Mouse (Mus musculus): Measurements from ENCODE around the gene Bsn.

Bsn gene

GRCm38 (mm10) chr9:108131502-108131901 lies 58.7 kb downstream of the Bsn start:
- in situ Hi-C loops (cut with MboI; ENCODE audit: unreplicated experiment in 2 of 2) = loop anchor here in 1 of 2 experiments (5.0 to 10.0 kb wide), 2 partner anchors 34 to 143 kb away; no protein-coding TSS in a partner anchor

- in situ Hi-C loops (cut with MboI; ENCODE audit: unreplicated experiment in 2 of 2) = no loop called here
Measured at GRCm38 (mm10) chr9:108129042-108129948, 60.9 kb downstream of the Bsn start.

- in situ Hi-C loops (cut with MboI; ENCODE audit: unreplicated experiment in 2 of 2) = no loop called here
Measured at GRCm38 (mm10) chr9:108128248-108128647, 61.9 kb downstream of the Bsn start.

GRCm38 (mm10) chr9:108126436-108127180 lies 63.6 kb downstream of the Bsn start:
- in situ Hi-C loops (cut with MboI; ENCODE audit: unreplicated experiment in 2 of 2) = no loop called here

GRCm38 (mm10) chr9:108125731-108126130 lies 64.5 kb downstream of the Bsn start:
- in situ Hi-C loops (cut with MboI; ENCODE audit: unreplicated experiment in 2 of 2) = no loop called here

- in situ Hi-C loops (cut with MboI; ENCODE audit: unreplicated experiment in 2 of 2) = no loop called here
Measured at GRCm38 (mm10) chr9:108123916-108124315, 66.3 kb downstream of the Bsn start.

- in situ Hi-C loops (cut with MboI; ENCODE audit: unreplicated experiment in 2 of 2) = no loop called here
Measured at GRCm38 (mm10) chr9:108121170-108121969, 68.8 kb downstream of the Bsn start.

GRCm38 (mm10) chr9:108120671-108121070 lies 69.5 kb downstream of the Bsn start:
- in situ Hi-C loops (cut with MboI; ENCODE audit: unreplicated experiment in 2 of 2) = no loop called here

GRCm38 (mm10) chr9:108119891-108120411 lies 70.2 kb downstream of the Bsn start:
- in situ Hi-C loops (cut with MboI; ENCODE audit: unreplicated experiment in 2 of 2) = no loop called here

- in situ Hi-C loops (cut with MboI; ENCODE audit: unreplicated experiment in 2 of 2) = no loop called here
Measured at GRCm38 (mm10) chr9:108117143-108117542, 73.0 kb downstream of the Bsn start.

GRCm38 (mm10) chr9:108115290-108116077 lies 74.7 kb downstream of the Bsn start:
- in situ Hi-C loops (cut with MboI; ENCODE audit: unreplicated experiment in 2 of 2) = no loop called here

GRCm38 (mm10) chr9:108112719-108113340 lies 77.4 kb downstream of the Bsn start:
- in situ Hi-C loops (cut with MboI; ENCODE audit: unreplicated experiment in 2 of 2) = no loop called here

- in situ Hi-C loops (cut with MboI; ENCODE audit: unreplicated experiment in 2 of 2) = no loop called here
Measured at GRCm38 (mm10) chr9:108111593-108112121, 78.5 kb downstream of the Bsn start.

- in situ Hi-C loops (cut with MboI; ENCODE audit: unreplicated experiment in 2 of 2) = no loop called here
Measured at GRCm38 (mm10) chr9:108111101-108111592, 79.0 kb downstream of the Bsn start.

- in situ Hi-C loops (cut with MboI; ENCODE audit: unreplicated experiment in 2 of 2) = no loop called here
Measured at GRCm38 (mm10) chr9:108110160-108110559, 80.0 kb downstream of the Bsn start.

- in situ Hi-C loops (cut with MboI; ENCODE audit: unreplicated experiment in 2 of 2) = no loop called here
Measured at GRCm38 (mm10) chr9:108107867-108108266, 82.3 kb downstream of the Bsn start.

- in situ Hi-C loops (cut with MboI; ENCODE audit: unreplicated experiment in 2 of 2) = no loop called here
Measured at GRCm38 (mm10) chr9:108106090-108106489, 84.1 kb downstream of the Bsn start.

GRCm38 (mm10) chr9:108105549-108105863 lies 84.7 kb downstream of the Bsn start:
- in situ Hi-C loops (cut with MboI; ENCODE audit: unreplicated experiment in 2 of 2) = no loop called here
